Comparison of ENCODE assay signal across 12 mouse cellular contexts in genomic region chr19:41160388-41160787, GRCm38 (mm10). TPM values are rescaled to one million over a fixed set of nuclear protein-coding genes. Genes with fewer than 3 reads are reported as not detected.
A peak's percentile ranks its signal among the peaks of the same experiment; 100 is the strongest.
DNase-seq lines count a peak whose midpoint lies in the region; ATAC-seq lines count a peak whose summit lies in the region.
"Had no signal": no experiment of that assay in that cellular context is flagged by ENCODE, and none has a peak within 500 bp of the region (broad histone marks: within the 10 kb centered on the region; RNA-seq: fewer than 3 reads in every experiment).

No protein-coding gene starts in this region.

- H3K4me1 ChIP-seq in lung, embryonic 15.5 days = no peaks in the 10 kb centered on the region
- H3K4me1 ChIP-seq in embryonic facial prominence, embryonic 15.5 days = no peaks in the 10 kb centered on the region
- no peaks in the 10 kb centered on the region for H3K4me1 ChIP-seq in heart, embryonic 16.5 days (ENCODE audit: control insufficient read depth, insufficient read depth, low read length)

- H3K9ac ChIP-seq in lung, embryonic 15.5 days = no peak overlapping the region
- H3K9ac ChIP-seq in embryonic facial prominence, embryonic 15.5 days = no peak overlapping the region
- no peak overlapping the region for H3K9ac ChIP-seq in heart, embryonic 16.5 days (ENCODE audit: low read length)
- H3K9ac ChIP-seq: hindbrain, embryonic 13.5 days; liver, postnatal 0 days had no signal

- ATAC-seq in lung, embryonic 15.5 days (ENCODE audit: borderline replicate concordance, extremely low read depth, low FRiP score, low TSS enrichment) = 0 out of 2 replicates have a peak, but pooled peaks have one; percentile 27
- peak; percentile 66; the same call in 1 of the 2 replicates for ATAC-seq in embryonic facial prominence, embryonic 15.5 days (ENCODE audit: insufficient number of reproducible peaks, low FRiP score, low TSS enrichment, low read depth)
- peak; percentile 32; the same call in 1 of the 2 replicates for ATAC-seq in heart, embryonic 16.5 days (replicated peaks; ENCODE audit: extremely low read depth, insufficient read depth, low FRiP score)
- ATAC-seq: forebrain, embryonic 14.5 days; liver, postnatal 0 days had no signal

- DNase-seq in lung, postnatal 25 days (ENCODE audit: low spot score) = no peak
- DNase-seq in mesoderm, embryonic 11.5 days (ENCODE audit: low read depth, low spot score) = peak; percentile 56
- DNase-seq in T-cell, adult 2 months (ENCODE audit: low spot score) = no peak
- no peak for DNase-seq in natural killer cell, adult 2 months (ENCODE audit: low spot score in 2 of 2)
- no peak for DNase-seq in cerebellum, adult 9-11 months
- DNase-seq: liver, postnatal 0 days had no signal

- no peaks in the 10 kb centered on the region for H3K9me3 ChIP-seq in lung, embryonic 15.5 days
- no peaks in the 10 kb centered on the region for H3K9me3 ChIP-seq in embryonic facial prominence, embryonic 15.5 days (replicated peaks)
- no peaks in the 10 kb centered on the region for H3K9me3 ChIP-seq in heart, embryonic 16.5 days (replicated peaks; ENCODE audit: control insufficient read depth, low read length)
- H3K9me3 ChIP-seq: hindbrain, embryonic 13.5 days had no signal

- no peak overlapping the region for H3K27ac ChIP-seq in lung, embryonic 15.5 days
- H3K27ac ChIP-seq in embryonic facial prominence, embryonic 15.5 days (replicated peaks) = no peak overlapping the region
- no peak overlapping the region for H3K27ac ChIP-seq in heart, embryonic 16.5 days (ENCODE audit: low read length)
- H3K27ac ChIP-seq: hindbrain, embryonic 13.5 days; kidney, postnatal 0 days had no signal

- H3K27me3 ChIP-seq in lung, embryonic 15.5 days = no peaks in the 10 kb centered on the region
- H3K27me3 ChIP-seq in embryonic facial prominence, embryonic 15.5 days = peaks cover 5% of the 10 kb centered on the region; the same call in 1 of the 2 replicates
- no peaks in the 10 kb centered on the region for H3K27me3 ChIP-seq in heart, embryonic 16.5 days (ENCODE audit: control insufficient read depth, insufficient read depth, low read length)

- H3K36me3 ChIP-seq in lung, embryonic 15.5 days = no peaks in the 10 kb centered on the region
- no peaks in the 10 kb centered on the region for H3K36me3 ChIP-seq in embryonic facial prominence, embryonic 15.5 days
- no peaks in the 10 kb centered on the region for H3K36me3 ChIP-seq in heart, embryonic 16.5 days (ENCODE audit: control insufficient read depth, insufficient read depth)
- H3K36me3 ChIP-seq: hindbrain, embryonic 13.5 days had no signal

- 37% methylated on average over 14 of the region's 14 CpGs for WGBS in lung, embryonic 15.5 days
- WGBS in embryonic facial prominence, embryonic 15.5 days = 31% methylated on average over 14 of the region's 14 CpGs
- 41% methylated on average over 14 of the region's 14 CpGs for WGBS in heart, embryonic 16.5 days

- no peak overlapping the region for H3K4me3 ChIP-seq in lung, embryonic 15.5 days
- no peak overlapping the region for H3K4me3 ChIP-seq in embryonic facial prominence, embryonic 15.5 days (replicated peaks)
- no peak overlapping the region for H3K4me3 ChIP-seq in heart, embryonic 16.5 days (ENCODE audit: low read length)
- H3K4me3 ChIP-seq: hindbrain, embryonic 13.5 days had no signal

- no peak overlapping the region for H3K4me2 ChIP-seq in lung, embryonic 15.5 days
- H3K4me2 ChIP-seq in embryonic facial prominence, embryonic 15.5 days (replicated peaks) = no peak overlapping the region
- peak overlapping the region; percentile 10; the same call in 1 of the 2 replicates for H3K4me2 ChIP-seq in heart, embryonic 16.5 days (ENCODE audit: low read depth, low read length)
- H3K4me2 ChIP-seq: hindbrain, embryonic 13.5 days had no signal

RNA-seq across cellular contexts. Expression of gene Tll2, which starts 46.2 kb away (rescaled TPM):
- polyA plus RNA-seq in lung, embryonic 15.5 days (2015; fragmentation: Nextera tagmentation; extraction: Ambion mirVana) = not detected in 2 replicates
- 0.76 and 0.97 TPM in 2 replicates for polyA plus RNA-seq in embryonic facial prominence, embryonic 15.5 days (2015; fragmentation: Nextera tagmentation; extraction: Ambion mirVana)
- 0.12 and 0.20 TPM in 2 replicates for polyA plus RNA-seq in heart, embryonic 16.5 days (2015; fragmentation: Nextera tagmentation; extraction: Ambion mirVana)
- polyA plus RNA-seq: kidney, postnatal 0 days; liver, postnatal 0 days had no signal
